Mouse (Mus musculus): ENCODE results near the gene Dnajc4.

Gene Dnajc4

GRCm38 (mm10) chr19:6992011-6992858 lies at the start of gene Dnajc4:
Gene Dnajc4, minus strand, starts transcription at chr19:6992572.
- peak; percentile 91 for DNase-seq (ENCODE audit: low spot score)

- DNase-seq (ENCODE audit: low spot score), result no peak
Observed at GRCm38 (mm10) chr19:7041171-7041570, 48.8 kb upstream of the Dnajc4 start.

- no peak for DNase-seq (ENCODE audit: low spot score)
Observed at GRCm38 (mm10) chr19:7040637-7041130, 48.3 kb upstream of the Dnajc4 start.

- peak; percentile 99 for DNase-seq (ENCODE audit: low spot score)
Observed at GRCm38 (mm10) chr19:7039841-7040636, 47.7 kb upstream of the Dnajc4 start, which contains the start of gene Stip1. Gene Stip1, minus strand, starts transcription at chr19:7039967.

- DNase-seq (ENCODE audit: low spot score), result peak; percentile 43
Observed at GRCm38 (mm10) chr19:7039088-7039720, 46.8 kb upstream of the Dnajc4 start.

GRCm38 (mm10) chr19:7034006-7034405 lies 41.6 kb upstream of the Dnajc4 start:
- no peak for DNase-seq (ENCODE audit: low spot score)

- DNase-seq (ENCODE audit: low spot score), result no peak
Observed at GRCm38 (mm10) chr19:7029531-7029930, 37.2 kb upstream of the Dnajc4 start.

GRCm38 (mm10) chr19:7020224-7020641 lies 27.9 kb upstream of the Dnajc4 start:
- DNase-seq (ENCODE audit: low spot score), result peak; percentile 64

GRCm38 (mm10) chr19:7019191-7019590 lies 26.8 kb upstream of the Dnajc4 start, which contains the start of gene Fermt3:
Gene Fermt3, minus strand, starts transcription at chr19:7019469.
- DNase-seq (ENCODE audit: low spot score), result no peak

GRCm38 (mm10) chr19:7018546-7018945 lies 26.2 kb upstream of the Dnajc4 start:
- no peak for DNase-seq (ENCODE audit: low spot score)

- no peak for DNase-seq (ENCODE audit: low spot score)
Observed at GRCm38 (mm10) chr19:7017541-7018457, 25.4 kb upstream of the Dnajc4 start.

GRCm38 (mm10) chr19:7014481-7015135 lies 22.2 kb upstream of the Dnajc4 start:
- DNase-seq (ENCODE audit: low spot score), result no peak

GRCm38 (mm10) chr19:7013984-7014383 lies 21.6 kb upstream of the Dnajc4 start:
- DNase-seq (ENCODE audit: low spot score), result no peak

GRCm38 (mm10) chr19:7012426-7012825 lies 20.1 kb upstream of the Dnajc4 start:
- no peak for DNase-seq (ENCODE audit: low spot score)

GRCm38 (mm10) chr19:7006892-7007593 lies 14.7 kb upstream of the Dnajc4 start:
- no peak for DNase-seq (ENCODE audit: low spot score)

GRCm38 (mm10) chr19:6999360-7000063 lies 7.1 kb upstream of the Dnajc4 start:
- DNase-seq (ENCODE audit: low spot score), result no peak

- DNase-seq (ENCODE audit: low spot score), result no peak
Observed at GRCm38 (mm10) chr19:6997721-6998290, 5.4 kb upstream of the Dnajc4 start.

- peak; percentile 80 for DNase-seq (ENCODE audit: low spot score)
Observed at GRCm38 (mm10) chr19:6996006-6996405, 3.6 kb upstream of the Dnajc4 start, which contains the start of the genes Nudt22 and Trpt1. Gene Nudt22, minus strand, starts transcription at chr19:6996117. Gene Trpt1, plus strand, starts transcription at chr19:6996131.
